Mouse (Mus musculus) C2C12 (cell line): ENCODE data around the gene Cpm.

Source experiments
- CTCF ChIP-seq: IDR thresholded peaks from one replicate; pipeline ENCODE4 v1.5.1; 2011; ENCODE audit not compliant: control insufficient read depth, insufficient read depth, insufficient read length
- FOSL1 ChIP-seq: IDR thresholded peaks from one replicate; pipeline ENCODE4 v1.8.0; 2011; ENCODE audit warnings: mild to moderate bottlenecking, low read length; ENCODE audit not compliant: poor library complexity, insufficient read depth, severe bottlenecking
- MAX ChIP-seq: IDR thresholded peaks from one replicate; pipeline ENCODE4 v1.6.1; 2011; ENCODE audit warnings: mild to moderate bottlenecking, control low read depth
- MYOD1 ChIP-seq: IDR thresholded peaks from one replicate; pipeline ENCODE4 v1.6.1; 2011; ENCODE audit warnings: low read depth; ENCODE audit not compliant: control insufficient read depth, insufficient read length
- USF1 ChIP-seq: IDR thresholded peaks from one replicate; pipeline ENCODE4 v1.6.1; 2011; ENCODE audit warnings: low read depth, mild to moderate bottlenecking, control low read depth, moderate library complexity

- TF ChIP-seq CTCF (no peak), MAX (no peak), FOSL1 (no peak), MYOD1 (no peak), USF1 (no peak)
Observed at GRCm38 (mm10) chr10:117689297-117690100, 60.2 kb downstream of the Cpm start.
